Mouse (Mus musculus) bone marrow, adult 2 months (tissue): Measurements from ENCODE around the gene Rsad1.

Experiments used
- CTCF ChIP-seq: fragments of 200-500 bp; IDR thresholded peaks from 2 replicates; pipeline ENCODE4 v1.5.1; 2011; ENCODE audit warnings: low read length, control low read depth; ENCODE audit not compliant: control insufficient read depth, insufficient read depth
- POLR2A ChIP-seq: fragments of 200-500 bp; IDR thresholded peaks from 2 replicates; pipeline ENCODE4 v1.6.1; 2011; ENCODE audit warnings: low read depth, mild to moderate bottlenecking, control low read depth, low read length, borderline replicate concordance; ENCODE audit not compliant: control insufficient read depth

GRCm38 (mm10) chr11:94499035-94499434 is 50.0 kb downstream of the Rsad1 start:
- no peak for TF ChIP-seq POLR2A
- no peak for TF ChIP-seq CTCF
